Comparison of ENCODE assay signal across 24 mouse cellular contexts in the genomic region with DNA sequence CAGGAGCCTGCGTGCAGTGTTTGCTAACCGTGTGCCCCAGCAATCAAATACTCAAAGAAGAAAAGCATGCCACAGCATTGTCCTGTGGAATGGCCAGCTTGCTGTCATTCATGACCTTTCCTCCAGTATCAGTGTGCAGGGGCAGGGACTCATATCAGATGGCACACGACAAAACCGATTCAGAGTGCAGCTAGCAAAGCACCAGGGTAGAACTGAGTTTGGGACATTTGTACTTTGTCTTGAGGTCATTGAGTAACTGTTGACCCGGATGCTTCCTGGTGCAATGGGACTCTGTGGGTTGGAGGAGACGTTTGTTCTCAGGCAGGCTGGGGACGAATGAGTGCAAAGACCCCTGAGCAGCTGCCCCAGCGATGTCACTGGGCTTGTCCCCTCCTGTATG.
"Had no signal": no experiment of that assay in that cellular context is flagged by ENCODE, and none has a peak within 500 bp of the region (broad histone marks: within the 10 kb centered on the region; RNA-seq: fewer than 3 reads in every experiment).

No protein-coding gene starts in this region.

- H3K4me3 ChIP-seq: heart, adult 2 months; heart, embryonic 13.5 days; heart, embryonic 15.5 days; hindbrain, embryonic 13.5 days; hindbrain, embryonic 15.5 days; kidney, embryonic 15.5 days; limb, embryonic 13.5 days; limb, embryonic 15.5 days had no signal

- H3K4me2 ChIP-seq: heart, embryonic 11.5 days; heart, embryonic 13.5 days; heart, embryonic 15.5 days; hindbrain, embryonic 13.5 days; hindbrain, embryonic 15.5 days; kidney, embryonic 15.5 days; limb, embryonic 13.5 days; limb, embryonic 15.5 days had no signal

- H3K4me1 ChIP-seq: hindbrain, embryonic 13.5 days; hindbrain, embryonic 15.5 days; kidney, embryonic 15.5 days; limb, embryonic 15.5 days had no signal

- H3K9me3 ChIP-seq: heart, embryonic 13.5 days; heart, embryonic 15.5 days; hindbrain, embryonic 13.5 days; hindbrain, embryonic 15.5 days; kidney, embryonic 15.5 days; limb, embryonic 13.5 days; limb, embryonic 15.5 days had no signal

- H3K36me3 ChIP-seq: heart, embryonic 15.5 days; hindbrain, embryonic 13.5 days; hindbrain, embryonic 15.5 days; kidney, embryonic 15.5 days; limb, embryonic 13.5 days; limb, embryonic 15.5 days had no signal

- H3K27me3 ChIP-seq: heart, embryonic 13.5 days; heart, embryonic 15.5 days; hindbrain, embryonic 13.5 days; hindbrain, embryonic 15.5 days; kidney, embryonic 15.5 days; limb, embryonic 13.5 days; limb, embryonic 15.5 days had no signal

- ATAC-seq: forebrain, postnatal 0 days; hindbrain, postnatal 0 days had no signal

- H3K27ac ChIP-seq: heart, adult 2 months; heart, embryonic 13.5 days; heart, embryonic 15.5 days; hindbrain, embryonic 13.5 days; hindbrain, embryonic 15.5 days; hindbrain, postnatal 0 days; kidney, embryonic 15.5 days; limb, embryonic 13.5 days; limb, embryonic 15.5 days; liver, embryonic 14.5 days had no signal

- DNase-seq: forebrain, postnatal 0 days; gastrocnemius, postnatal 14 days; gastrocnemius, postnatal 36 days; heart, adult 11 months; heart, adult 2 months; heart, postnatal 14 days; heart, postnatal 36 days; kidney, adult 11 months; kidney, adult 8-10 months; kidney, postnatal 10 days; kidney, postnatal 25 days; layer of hippocampus, adult 9-11 months; layer of hippocampus, postnatal 36 days; left cerebral cortex, postnatal 4 days had no signal

- H3K9ac ChIP-seq: forebrain, postnatal 0 days; heart, embryonic 13.5 days; heart, embryonic 15.5 days; hindbrain, embryonic 13.5 days; hindbrain, embryonic 15.5 days; kidney, embryonic 15.5 days; limb, embryonic 13.5 days; limb, embryonic 15.5 days; liver, embryonic 14.5 days had no signal
